Mouse (Mus musculus) kidney, postnatal 25 days (tissue): Measurements from ENCODE around the gene Syt3.

Experiments used
- DNase-seq, 2 experiments: peaks; one replicate each; pipeline ENCODE4 v3.0.0; 2021; ENCODE audit warnings: mixed read lengths in 2 of 2

Gene Syt3

GRCm38 (mm10) chr7:44383980-44384715, at the start of gene Syt3:
Gene Syt3, plus strand, starts transcription at chr7:44384102.
- DNase-seq = peak; percentile 76 to 84

- DNase-seq = no peak
Observed at GRCm38 (mm10) chr7:44334139-44334538, 49.8 kb upstream of the Syt3 start.

GRCm38 (mm10) chr7:44335031-44335878, 48.6 kb upstream of the Syt3 start:
- no peak for DNase-seq

DNA sequence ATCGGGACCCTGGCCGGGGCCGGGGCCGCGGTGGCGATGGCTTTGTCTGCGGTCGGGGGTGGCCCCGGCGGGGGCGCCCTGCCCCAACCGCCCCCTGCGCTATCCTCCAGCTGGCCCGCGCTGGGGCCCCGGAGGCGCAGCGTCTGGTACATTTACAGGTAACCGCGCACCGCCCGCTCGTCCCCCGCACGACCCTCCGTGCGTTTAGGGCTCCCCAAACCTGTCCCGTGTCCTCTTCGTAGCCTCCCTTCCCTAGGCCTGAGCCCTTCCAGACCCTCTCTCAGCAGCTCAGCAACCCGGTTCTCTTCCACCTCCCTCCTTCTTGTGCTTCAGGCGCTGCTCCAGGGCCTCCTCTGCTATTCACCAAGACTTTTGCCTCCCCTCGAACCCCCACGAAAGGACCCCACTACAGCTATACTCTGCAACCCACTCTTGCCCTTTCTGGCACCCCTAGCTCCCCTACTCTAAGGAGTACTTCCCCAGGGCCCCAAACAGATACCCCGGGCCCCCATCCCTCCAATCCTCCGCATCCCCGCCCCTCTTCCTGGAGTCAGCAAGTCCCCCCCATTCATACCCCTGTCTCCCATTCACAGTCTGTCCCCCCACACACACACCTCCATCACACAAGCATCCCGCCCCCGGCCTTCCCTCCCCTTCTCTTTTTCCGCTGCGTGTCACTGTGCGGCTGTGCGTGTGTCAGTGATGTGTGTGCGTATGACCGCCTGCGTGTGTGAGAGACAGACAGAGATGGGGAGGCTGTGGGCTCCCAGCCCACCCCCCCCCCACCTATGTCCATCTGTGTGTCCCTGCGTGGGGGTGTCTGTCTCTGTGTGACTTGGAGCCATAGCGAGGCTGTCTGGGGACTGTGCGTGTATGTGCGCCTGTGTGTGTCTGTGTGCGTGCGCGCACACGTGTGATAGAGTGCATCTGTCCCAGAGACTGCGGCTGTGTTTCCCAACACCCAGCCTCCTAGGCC, 47.6 kb upstream of the Syt3 start:
- DNase-seq = no peak

- no peak for DNase-seq
Observed at GRCm38 (mm10) chr7:44337121-44337849, 46.6 kb upstream of the Syt3 start.

DNA sequence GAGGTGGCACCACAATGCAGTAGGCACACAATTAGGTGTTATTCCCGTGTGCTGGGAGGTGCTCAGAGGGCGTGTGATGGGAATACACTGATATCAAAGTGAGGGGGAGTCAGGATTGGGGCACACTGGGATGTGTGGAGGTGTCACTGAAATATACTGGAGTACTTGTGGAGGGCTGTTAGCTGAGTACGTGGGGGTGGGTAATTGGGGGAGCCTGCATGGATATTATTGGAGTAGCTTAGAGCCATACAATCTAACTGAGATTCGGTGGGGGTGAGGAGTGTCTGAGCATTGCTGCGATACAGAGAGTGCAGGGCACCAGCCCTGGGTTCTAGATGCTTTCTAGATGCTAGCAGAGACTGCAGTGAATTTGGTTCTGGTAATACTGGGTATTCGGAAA, 43.7 kb upstream of the Syt3 start:
- no peak for DNase-seq

- no peak for DNase-seq
Observed at GRCm38 (mm10) chr7:44341119-44341518, 42.8 kb upstream of the Syt3 start.

DNA sequence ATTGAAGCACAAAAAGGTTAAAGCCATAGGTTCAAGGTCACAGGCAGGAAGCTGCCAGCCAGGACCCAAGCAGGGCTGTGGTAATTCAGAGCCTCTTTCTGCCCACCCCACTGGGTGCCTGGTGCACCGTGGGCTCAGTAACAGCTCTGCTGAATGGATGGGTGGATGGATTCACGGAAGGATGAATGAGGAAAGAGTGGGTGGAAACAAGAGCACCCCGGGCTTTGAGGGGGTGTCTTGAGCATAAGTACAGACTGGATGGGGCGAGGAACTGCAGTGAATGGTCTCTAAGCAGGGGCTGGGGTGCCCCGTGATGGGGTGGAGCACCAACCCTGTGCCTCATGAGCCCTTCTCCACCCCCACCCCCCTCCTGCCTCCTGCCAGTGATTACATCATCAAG, 42.2 kb upstream of the Syt3 start:
- DNase-seq = no peak

- no peak for DNase-seq
Observed at GRCm38 (mm10) chr7:44343459-44344015, 40.4 kb upstream of the Syt3 start.

DNA sequence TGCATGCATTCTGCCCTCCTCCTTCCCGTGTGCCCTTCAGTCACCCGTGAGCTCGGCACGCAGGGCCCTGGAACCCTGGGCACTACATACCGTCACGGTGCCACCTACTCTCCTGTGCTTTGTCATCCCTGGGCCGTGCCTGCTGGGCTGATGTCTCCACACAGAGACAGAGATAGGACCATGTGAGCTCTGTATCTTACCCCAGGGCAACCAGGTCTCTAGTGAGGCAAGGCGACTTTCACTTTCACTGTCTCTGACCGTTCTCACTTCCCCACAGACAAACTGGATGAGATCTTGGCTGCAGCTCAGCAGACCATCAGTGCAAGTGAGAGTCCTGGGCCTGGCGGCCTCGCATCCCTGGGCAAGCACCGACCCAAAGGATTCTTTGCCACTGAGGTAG, 39.3 kb upstream of the Syt3 start:
- DNase-seq = no peak

- no peak for DNase-seq
Observed at GRCm38 (mm10) chr7:44349043-44349442, 34.9 kb upstream of the Syt3 start.

DNA sequence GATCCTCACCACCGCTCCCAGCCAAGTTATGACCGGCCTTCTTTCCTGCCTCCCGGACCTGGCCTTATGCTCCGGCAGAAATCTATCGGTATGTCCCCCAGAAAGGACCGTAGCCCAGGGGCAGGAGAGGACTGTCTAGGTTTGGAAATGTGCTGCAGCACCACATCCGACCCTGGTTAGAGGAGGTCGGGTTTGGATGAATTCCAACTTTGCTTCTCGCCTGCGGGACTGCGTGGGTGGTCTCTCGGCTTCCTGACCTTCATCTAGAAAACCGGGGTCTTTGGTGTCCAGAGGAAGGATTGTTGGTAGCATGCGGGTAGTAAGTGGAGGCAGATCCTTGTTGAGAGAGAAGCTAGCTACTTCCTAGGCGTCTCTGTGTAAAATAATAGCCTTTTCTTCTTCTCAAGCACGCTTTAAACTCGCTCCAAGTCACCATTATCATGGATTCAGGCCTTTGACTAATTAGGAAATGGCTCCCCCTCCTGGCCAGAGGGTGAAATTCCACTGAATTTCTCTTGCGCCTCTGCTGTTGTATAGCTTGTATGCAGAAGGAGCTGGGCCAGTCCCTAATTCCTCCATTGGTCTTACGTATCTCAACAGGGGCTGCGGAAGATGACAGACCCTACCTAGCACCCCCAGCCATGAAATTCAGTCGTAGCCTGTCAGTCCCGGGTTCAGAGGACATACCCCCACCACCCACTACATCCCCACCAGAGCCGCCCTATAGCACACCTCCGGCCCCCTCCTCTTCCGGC, 32.8 kb upstream of the Syt3 start:
- DNase-seq = peak; percentile 77 to 85

DNA sequence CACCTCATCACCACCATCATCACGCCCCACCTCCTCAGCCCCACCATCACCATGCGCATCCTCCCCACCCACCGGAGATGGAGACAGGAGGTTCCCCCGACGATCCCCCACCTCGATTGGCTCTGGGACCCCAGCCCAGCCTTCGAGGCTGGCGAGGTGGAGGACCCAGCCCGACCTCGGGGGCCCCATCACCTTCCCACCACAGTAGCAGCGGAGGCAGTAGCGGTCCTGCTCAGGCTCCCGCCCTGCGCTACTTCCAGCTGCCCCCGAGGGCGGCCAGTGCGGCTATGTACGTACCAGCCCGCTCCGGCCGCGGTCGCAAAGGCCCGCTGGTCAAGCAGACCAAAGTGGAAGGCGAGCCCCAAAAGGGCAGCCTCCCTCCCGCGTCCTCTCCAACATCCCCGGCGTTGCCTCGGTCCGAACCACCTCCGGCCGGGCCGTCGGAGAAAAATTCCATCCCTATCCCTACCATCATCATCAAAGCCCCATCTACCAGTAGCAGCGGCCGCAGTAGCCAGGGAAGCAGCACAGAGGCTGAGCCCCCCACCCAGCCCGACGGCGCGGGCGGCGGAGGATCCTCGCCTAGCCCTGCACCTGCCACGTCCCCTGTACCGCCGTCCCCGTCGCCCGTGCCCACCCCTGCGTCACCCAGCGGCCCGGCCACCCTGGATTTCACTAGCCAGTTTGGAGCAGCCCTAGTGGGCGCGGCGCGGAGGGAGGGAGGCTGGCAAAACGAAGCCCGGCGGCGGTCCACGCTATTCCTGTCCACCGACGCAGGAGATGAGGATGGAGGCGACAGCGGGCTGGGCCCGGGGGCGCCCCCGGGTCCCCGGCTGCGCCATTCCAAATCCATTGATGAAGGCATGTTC, 31.8 kb upstream of the Syt3 start:
- DNase-seq = no peak

DNA sequence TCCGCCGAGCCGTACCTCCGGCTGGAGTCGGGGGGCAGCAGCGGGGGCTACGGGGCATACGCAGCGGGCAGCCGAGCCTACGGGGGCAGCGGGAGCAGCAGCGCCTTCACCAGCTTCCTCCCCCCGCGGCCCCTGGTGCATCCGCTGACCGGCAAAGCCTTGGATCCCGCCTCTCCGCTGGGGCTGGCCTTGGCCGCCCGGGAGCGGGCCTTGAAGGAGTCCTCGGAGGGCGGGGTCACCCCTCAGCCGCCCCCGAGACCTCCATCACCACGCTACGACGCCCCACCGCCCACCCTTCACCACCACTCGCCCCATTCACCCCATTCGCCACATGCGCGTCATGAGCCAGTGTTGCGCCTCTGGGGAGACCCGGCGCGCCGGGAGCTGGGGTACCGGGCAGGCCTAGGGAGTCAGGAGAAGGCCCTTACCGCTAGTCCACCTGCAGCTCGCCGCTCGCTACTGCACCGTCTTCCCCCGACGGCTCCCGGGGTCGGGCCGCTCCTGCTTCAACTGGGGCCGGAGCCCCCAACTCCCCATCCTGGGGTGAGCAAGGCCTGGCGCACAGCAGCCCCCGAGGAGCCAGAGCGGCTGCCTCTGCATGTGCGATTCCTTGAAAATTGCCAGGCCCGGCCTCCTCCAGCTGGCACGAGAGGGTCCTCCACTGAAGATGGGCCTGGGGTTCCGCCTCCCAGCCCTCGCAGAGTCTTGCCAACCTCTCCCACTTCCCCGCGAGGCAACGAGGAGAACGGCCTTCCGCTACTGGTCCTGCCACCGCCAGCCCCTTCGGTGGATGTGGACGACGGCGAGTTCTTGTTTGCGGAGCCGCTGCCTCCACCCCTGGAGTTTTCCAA, 30.9 kb upstream of the Syt3 start:
- no peak for DNase-seq

- peak in 1 of 2 experiments; percentile 23 for DNase-seq
Observed at GRCm38 (mm10) chr7:44353601-44354340, 30.1 kb upstream of the Syt3 start.

DNA sequence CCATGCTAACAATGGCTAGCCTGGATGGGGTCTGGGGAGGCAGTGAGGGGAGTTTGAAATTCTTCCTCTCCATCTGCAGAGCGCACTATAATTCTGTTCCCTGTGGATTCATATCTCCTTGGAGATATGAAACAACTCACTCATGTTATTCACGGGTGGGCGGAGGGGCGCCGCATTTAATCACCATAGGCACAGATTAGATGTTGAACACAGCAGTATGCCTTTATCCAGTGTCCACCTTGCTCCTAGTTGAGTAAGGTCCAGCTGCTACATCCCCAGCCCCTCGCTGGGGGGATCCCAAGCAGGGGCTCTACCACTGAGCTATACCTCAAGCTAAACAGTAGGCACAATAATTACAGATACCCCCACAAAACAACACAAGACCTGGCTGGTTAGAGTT, 28.5 kb upstream of the Syt3 start:
- DNase-seq = no peak

DNA sequence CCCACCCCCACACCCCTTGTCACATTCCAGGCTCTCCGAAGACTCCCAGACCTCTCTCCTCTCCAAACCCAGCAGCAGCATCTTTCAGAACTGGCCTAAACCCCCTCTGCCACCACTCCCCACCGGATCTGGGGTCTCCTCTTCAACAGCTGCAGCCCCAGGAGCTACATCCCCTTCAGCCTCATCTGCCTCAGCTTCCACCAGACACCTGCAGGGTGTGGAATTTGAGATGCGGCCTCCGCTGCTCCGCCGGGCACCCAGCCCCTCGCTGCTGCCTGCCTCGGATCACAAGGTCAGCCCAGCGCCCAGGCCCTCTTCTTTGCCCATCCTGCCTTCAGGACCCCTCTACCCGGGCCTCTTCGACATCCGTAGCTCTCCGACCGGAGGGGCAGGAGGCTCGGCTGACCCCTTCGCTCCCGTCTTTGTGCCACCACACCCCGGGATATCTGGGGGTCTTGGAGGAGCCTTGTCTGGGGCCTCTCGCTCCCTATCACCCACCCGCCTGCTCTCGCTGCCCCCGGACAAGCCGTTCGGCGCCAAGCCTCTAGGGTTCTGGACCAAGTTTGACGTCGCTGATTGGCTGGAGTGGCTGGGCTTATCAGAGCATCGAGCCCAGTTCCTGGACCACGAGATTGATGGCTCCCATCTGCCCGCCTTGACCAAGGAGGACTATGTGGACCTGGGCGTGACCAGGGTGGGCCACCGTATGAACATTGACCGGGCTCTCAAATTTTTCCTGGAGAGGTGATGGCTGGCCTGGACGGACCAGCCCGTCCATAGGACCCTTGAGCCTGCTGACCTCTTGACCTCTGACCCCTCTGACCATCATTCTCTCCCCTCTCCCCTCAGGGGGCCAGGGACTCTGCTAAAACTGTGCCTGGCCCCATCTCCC, 27.1 kb upstream of the Syt3 start:
- no peak for DNase-seq
